8 mouse cellular contexts compared by ENCODE assay signal in the genomic region with DNA sequence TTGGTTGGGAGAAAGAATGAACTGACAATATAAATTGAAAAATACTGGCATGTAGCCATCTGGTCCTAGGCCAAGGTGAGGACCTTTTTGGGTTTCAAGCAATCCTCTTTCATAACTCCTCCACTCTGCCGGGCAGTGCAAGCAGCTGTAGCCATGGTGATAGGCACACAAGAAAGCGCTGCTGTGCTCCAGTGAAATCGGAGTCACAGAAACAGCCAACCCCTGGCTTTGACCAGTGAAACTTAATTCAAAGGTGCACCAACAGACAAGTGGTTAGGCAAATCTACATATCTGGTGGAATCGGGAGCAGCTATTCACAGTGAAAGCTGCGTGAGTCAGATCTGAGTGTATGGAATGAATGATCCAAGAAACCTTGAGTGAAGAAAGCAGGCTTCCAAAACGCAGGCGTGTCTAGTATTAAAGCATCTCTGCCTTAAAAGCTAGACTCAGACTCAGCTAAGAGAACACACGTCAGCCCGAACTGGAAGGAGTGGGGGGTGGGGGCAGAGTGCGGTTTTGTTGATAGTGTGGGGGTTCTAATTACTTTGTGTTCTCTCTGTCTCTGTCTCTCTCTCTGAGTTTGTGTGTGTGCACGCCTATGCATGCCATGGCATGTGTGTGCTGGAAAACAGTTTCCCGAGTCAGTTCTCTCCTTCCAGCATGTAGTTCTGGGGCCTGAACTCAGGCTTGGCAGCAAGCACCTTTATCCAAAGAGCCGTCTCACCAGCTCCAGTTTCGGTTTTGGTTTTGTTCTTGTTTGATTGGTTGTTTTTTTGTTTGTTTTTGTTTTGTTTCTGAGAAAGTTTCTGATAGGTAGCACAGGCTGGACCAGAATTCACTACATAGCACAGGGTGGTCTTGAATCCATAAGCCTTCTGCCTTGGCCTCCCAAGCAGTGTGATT. TPM values are rescaled to one million over a fixed set of nuclear protein-coding genes. Genes with fewer than 3 reads are reported as not detected.
DNase-seq lines count a peak whose midpoint lies in the region; ATAC-seq and TF ChIP-seq lines count a peak whose summit lies in the region.

No protein-coding gene starts in this region.

- DNase-seq in kidney, adult 2 months = peak; percentile 27
- DNase-seq in kidney, postnatal 14 days = no peak
- peak; percentile 80 for DNase-seq in adipocyte (ENCODE audit: low spot score)
- DNase-seq in stomach, postnatal 0 days (ENCODE audit: low spot score) = peak; percentile 51
- no peak for DNase-seq in embryo, embryonic 10 days (ENCODE audit: low spot score)

- WGBS in kidney, adult 2 months = 62% methylated on average over 14 of the region's 14 CpGs
- WGBS in heart, embryonic 12.5 days = 71% methylated on average over 14 of the region's 14 CpGs
- 68% methylated on average over 14 of the region's 14 CpGs for WGBS in liver, embryonic 16.5 days (ENCODE audit: insufficient replicate concordance)
- 33% methylated on average over 14 of the region's 14 CpGs for WGBS in stomach, postnatal 0 days

- H3K27me3 ChIP-seq in kidney, adult 2 months (replicated peaks; ENCODE audit: control insufficient read depth, insufficient read depth, low read length) = no peaks in the 10 kb centered on the region
- H3K27me3 ChIP-seq in heart, embryonic 12.5 days (replicated peaks) = no peaks in the 10 kb centered on the region
- no peaks in the 10 kb centered on the region for H3K27me3 ChIP-seq in liver, embryonic 16.5 days (ENCODE audit: control insufficient read depth, insufficient read depth, low read depth, low read length)
- H3K27me3 ChIP-seq in stomach, postnatal 0 days (ENCODE audit: control insufficient read depth, insufficient read depth, low read length) = no peaks in the 10 kb centered on the region

- H3K4me2 ChIP-seq in heart, embryonic 12.5 days = no peak overlapping the region
- H3K4me2 ChIP-seq in liver, embryonic 16.5 days (ENCODE audit: low read depth, low read length) = peak overlapping the region; percentile 5
- no peak overlapping the region for H3K4me2 ChIP-seq in stomach, postnatal 0 days (replicated peaks; ENCODE audit: low read depth)

- no peak for TF ChIP-seq EP300 in stomach, postnatal 0 days (optimal IDR thresholded peaks at IDR 0.05)

- no peak overlapping the region for H3K9ac ChIP-seq in heart, embryonic 12.5 days
- H3K9ac ChIP-seq in liver, embryonic 16.5 days (ENCODE audit: low read depth, low read length) = 0 out of 2 replicates have a peak overlapping the region, but pooled peaks have one; percentile 2
- no peak overlapping the region for H3K9ac ChIP-seq in stomach, postnatal 0 days (ENCODE audit: low read length)

- TF ChIP-seq CTCF in kidney, adult 2 months (conservative IDR thresholded peaks at IDR 0.05; ENCODE audit: insufficient read depth, insufficient read length, low read depth, low read length) = no peak
- TF ChIP-seq CTCF in stomach, postnatal 0 days (IDR thresholded peaks at IDR 0.05; ENCODE audit: low read depth) = no peak

- peak; percentile 50; the same call in 1 of the 2 replicates for ATAC-seq in heart, embryonic 12.5 days (ENCODE audit: insufficient number of reproducible peaks, low FRiP score)
- ATAC-seq in liver, embryonic 16.5 days (ENCODE audit: low read depth) = no peak; the same call in 1 of the 2 replicates
- peak; percentile 75 for ATAC-seq in stomach, postnatal 0 days (ENCODE audit: low FRiP score, low TSS enrichment)
- no peak for ATAC-seq in granulocyte monocyte progenitor cell, adult 5-6 weeks (replicated peaks; ENCODE audit: poor library complexity, severe bottlenecking)

- no peaks in the 10 kb centered on the region for H3K4me1 ChIP-seq in kidney, adult 2 months (ENCODE audit: control insufficient read depth, insufficient read depth, low read length)
- peaks cover 21% of the 10 kb centered on the region for H3K4me1 ChIP-seq in heart, embryonic 12.5 days (replicated peaks)
- H3K4me1 ChIP-seq in liver, embryonic 16.5 days (ENCODE audit: control insufficient read depth, low read depth, low read length) = peaks cover 30% of the 10 kb centered on the region
- peaks cover 9% of the 10 kb centered on the region; the same call in 1 of the 2 replicates for H3K4me1 ChIP-seq in stomach, postnatal 0 days (replicated peaks; ENCODE audit: control insufficient read depth, insufficient read depth)

- TF ChIP-seq POLR2A in kidney, adult 2 months (IDR thresholded peaks at IDR 0.05; ENCODE audit: low read depth, low read length) = no peak

- H3K9me3 ChIP-seq in heart, embryonic 12.5 days (replicated peaks) = no peaks in the 10 kb centered on the region
- H3K9me3 ChIP-seq in liver, embryonic 16.5 days (replicated peaks; ENCODE audit: control insufficient read depth, low read length) = no peaks in the 10 kb centered on the region
- no peaks in the 10 kb centered on the region for H3K9me3 ChIP-seq in stomach, postnatal 0 days (ENCODE audit: control insufficient read depth, low read length)

- H3K36me3 ChIP-seq in kidney, adult 2 months (ENCODE audit: control insufficient read depth, insufficient read depth, low read length) = peaks cover 2% of the 10 kb centered on the region; the same call in 1 of the 2 replicates
- peaks cover 81% of the 10 kb centered on the region for H3K36me3 ChIP-seq in heart, embryonic 12.5 days
- H3K36me3 ChIP-seq in liver, embryonic 16.5 days (ENCODE audit: control insufficient read depth, insufficient read depth) = peaks cover 65% of the 10 kb centered on the region
- peaks cover 15% of the 10 kb centered on the region for H3K36me3 ChIP-seq in stomach, postnatal 0 days (ENCODE audit: control insufficient read depth, insufficient read depth, low read length)

- H3K4me3 ChIP-seq in kidney, adult 2 months (ENCODE audit: insufficient read depth, low read depth, low read length) = no peak overlapping the region
- no peak overlapping the region for H3K4me3 ChIP-seq in heart, embryonic 12.5 days
- H3K4me3 ChIP-seq in liver, embryonic 16.5 days (ENCODE audit: low read depth, low read length) = no peak overlapping the region; the same call in 1 of the 2 replicates
- no peak overlapping the region for H3K4me3 ChIP-seq in stomach, postnatal 0 days (ENCODE audit: low read depth, low read length)

- no peak overlapping the region for H3K27ac ChIP-seq in kidney, adult 2 months (ENCODE audit: insufficient read depth, low read depth, low read length)
- peak overlapping the region; percentile 23; the same call in 1 of the 2 replicates for H3K27ac ChIP-seq in heart, embryonic 12.5 days (ENCODE audit: poor library complexity, severe bottlenecking)
- peak overlapping the region; percentile 52; the same call in 1 of the 2 replicates for H3K27ac ChIP-seq in liver, embryonic 16.5 days (ENCODE audit: low read length)
- H3K27ac ChIP-seq in stomach, postnatal 0 days (replicated peaks) = peak overlapping the region; percentile 75

RNA-seq across cellular contexts. Expression of a gene that starts 44.8 kb away (rescaled TPM):
- 31.1 and 34.6 TPM in 2 replicates for polyA plus RNA-seq in kidney, adult 2 months (2012; rRNA removed)
- polyA plus RNA-seq in heart, embryonic 12.5 days (2016; fragmentation: Nextera tagmentation; extraction: Ambion mirVana) = 31.0 and 31.8 TPM in 2 replicates
- polyA plus RNA-seq in liver, embryonic 16.5 days (2015; fragmentation: Nextera tagmentation; extraction: Ambion mirVana) = 54.6 and 59.3 TPM in 2 replicates
- polyA plus RNA-seq in stomach, postnatal 0 days (2015; fragmentation: Nextera tagmentation; extraction: Ambion mirVana) = 14.1 and 15.3 TPM in 2 replicates
- 1.5 TPM in 1 of 2 replicates, not detected in the other for total RNA-seq in granulocyte monocyte progenitor cell, adult 5-6 weeks (2014; fragmentation: Nextera tagmentation)
- total RNA-seq in granulocyte monocyte progenitor cell, adult 5-6 weeks (2017) = 1.0 and 4.4 TPM in 2 replicates

Comparison
In these comparisons a context has a peak if more than half of its experiments do, and no peak if none do; other contexts are left out.
1. DNase-seq: peak in kidney, adult 2 months (single experiment), adipocyte (single experiment) and stomach, postnatal 0 days (single experiment); none in kidney, postnatal 14 days (single experiment) and embryo, embryonic 10 days (single experiment).
2. ATAC-seq: peak in heart, embryonic 12.5 days (single experiment) and stomach, postnatal 0 days (single experiment); none in liver, embryonic 16.5 days (single experiment) and granulocyte monocyte progenitor cell, adult 5-6 weeks (single experiment).